Mouse (Mus musculus): ENCODE data around the gene Trpv5. TPM values are rescaled to one million over a fixed set of nuclear protein-coding genes. Genes with fewer than 3 reads are reported as not detected.

The Trpv5 gene
- not detected for total RNA-seq (2023)

GRCm38 (mm10) chr6:41680669-41681068 is at the start of gene Trpv5:
Gene Trpv5, minus strand, starts transcription at chr6:41680769.

GRCm38 (mm10) chr6:41704123-41704522 is 23.6 kb upstream of the Trpv5 start, which contains the start of gene Kel:
Gene Kel, minus strand, starts transcription at chr6:41704339.

GRCm38 (mm10) chr6:41684131-41684530 is 3.6 kb upstream of the Trpv5 start, which contains the start of gene Llcfc1:
Gene Llcfc1, plus strand, starts transcription at chr6:41684431.

GRCm38 (mm10) chr6:41636178-41636577 is 44.4 kb downstream of the Trpv5 start, which contains the start of gene Trpv6:
Gene Trpv6, minus strand, starts transcription at chr6:41636405.

GRCm38 (mm10) chr6:41605061-41605793 is 75.3 kb downstream of the Trpv5 start, which contains the start of gene Ephb6:
Gene Ephb6, plus strand, starts transcription at chr6:41605482.

Other genes with a start within 250 kb of the Trpv5 start
- not detected for gene Gm10334, start 234.6 kb downstream of the Trpv5 start, total RNA-seq (2023)
- not detected for gene Prss1, start 221.8 kb downstream of the Trpv5 start, total RNA-seq (2023)
- under 1 TPM in 1 of 2 experiments, not detected in 1; 0.53 TPM for gene Prss2, start 159.0 kb downstream of the Trpv5 start, total RNA-seq (2023)
- gene Ephb6, start 75.3 kb downstream of the Trpv5 start, total RNA-seq (2023): 1 to 10 TPM in 1 of 2 experiments, under 1 TPM in 1; 0.20 to 1.5 TPM
- gene Trpv6, start 44.4 kb downstream of the Trpv5 start, total RNA-seq (2023): not detected
- gene Llcfc1, start 3.7 kb upstream of the Trpv5 start, total RNA-seq (2023): not detected
- 10 to 100 TPM; 32.9 to 46.7 TPM for gene Kel, start 23.6 kb upstream of the Trpv5 start, total RNA-seq (2023)
- gene Olfr459, start 94.4 kb upstream of the Trpv5 start, total RNA-seq (2023): not detected
- gene Pip, start 166.8 kb upstream of the Trpv5 start, total RNA-seq (2023): not detected
- gene Sval2, start 172.2 kb upstream of the Trpv5 start, total RNA-seq (2023): not detected